Mouse (Mus musculus): ENCODE data around the gene H2-Ob. TPM values are rescaled to one million over a fixed set of nuclear protein-coding genes. Genes with fewer than 3 reads are reported as not detected.
A peak's percentile ranks its signal among the peaks of the same experiment; 100 is the strongest.

H2-Ob gene
- polyA plus RNA-seq, 1 experiment from 2014 or later, result 0.33 TPM

- Histone ChIP-seq H3K9me3 (ENCODE audit: control insufficient read depth, low read length) (no peaks in the 10 kb centered on the region), H3K27me3 (replicated peaks; ENCODE audit: control insufficient read depth, insufficient read depth, low read length) (peaks cover 27% of the 10 kb centered on the region), H3K4me3 (ENCODE audit: low read length) (no peak overlapping the region), H3K4me1 (ENCODE audit: control insufficient read depth, insufficient read depth, low read depth, low read length) (peaks cover 5% of the 10 kb centered on the region), H3K4me2 (ENCODE audit: low read length) (no peak overlapping the region; the same call in 1 of the 2 replicates), H3K9ac (ENCODE audit: low read depth, low read length) (0 out of 2 replicates have a peak overlapping the region, but pooled peaks have one; percentile 13), H3K36me3 (ENCODE audit: control insufficient read depth, insufficient read depth, low read length) (no peaks in the 10 kb centered on the region), H3K27ac (ENCODE audit: low read depth, low read length) (no peak overlapping the region)
- WGBS, result 22% methylated on average over 9 of the region's 9 CpGs
- ATAC-seq, result no peak
Observed at GRCm38 (mm10) chr17:34205746-34206176, 32.9 kb upstream of the H2-Ob start.

- no peak for ATAC-seq
Observed at GRCm38 (mm10) chr17:34206731-34207130, 32.0 kb upstream of the H2-Ob start.

GRCm38 (mm10) chr17:34207456-34207855 lies 31.2 kb upstream of the H2-Ob start:
- H3K27ac ChIP-seq (ENCODE audit: low read depth, low read length), result no peak overlapping the region
- H3K36me3 ChIP-seq (ENCODE audit: control insufficient read depth, insufficient read depth, low read length), result no peaks in the 10 kb centered on the region
- peaks cover 33% of the 10 kb centered on the region for H3K27me3 ChIP-seq (replicated peaks; ENCODE audit: control insufficient read depth, insufficient read depth, low read length)
- H3K4me2 ChIP-seq (ENCODE audit: low read length), result no peak overlapping the region
- peaks cover 5% of the 10 kb centered on the region for H3K4me1 ChIP-seq (ENCODE audit: control insufficient read depth, insufficient read depth, low read depth, low read length)
- H3K9ac ChIP-seq (ENCODE audit: low read depth, low read length), result no peak overlapping the region
- ATAC-seq, result no peak
- no peaks in the 10 kb centered on the region for H3K9me3 ChIP-seq (ENCODE audit: control insufficient read depth, low read length)
- 60% methylated on average over 3 of the region's 3 CpGs for WGBS
- no peak overlapping the region for H3K4me3 ChIP-seq (ENCODE audit: low read length)

More at GRCm38 (mm10) chr17:34206731-34207130, 32.0 kb upstream of the H2-Ob start:
- H3K36me3 ChIP-seq (ENCODE audit: control insufficient read depth, insufficient read depth, low read length), result no peaks in the 10 kb centered on the region
- H3K27ac ChIP-seq (ENCODE audit: low read depth, low read length), result no peak overlapping the region
- no peak overlapping the region for H3K4me2 ChIP-seq (ENCODE audit: low read length)
- no peak overlapping the region for H3K9ac ChIP-seq (ENCODE audit: low read depth, low read length)
- H3K9me3 ChIP-seq (ENCODE audit: control insufficient read depth, low read length), result no peaks in the 10 kb centered on the region
- H3K4me3 ChIP-seq (ENCODE audit: low read length), result no peak overlapping the region
- peaks cover 5% of the 10 kb centered on the region for H3K4me1 ChIP-seq (ENCODE audit: control insufficient read depth, insufficient read depth, low read depth, low read length)
- WGBS, result 86% methylated on average over 5 of the region's 5 CpGs
- H3K27me3 ChIP-seq (replicated peaks; ENCODE audit: control insufficient read depth, insufficient read depth, low read length), result peaks cover 30% of the 10 kb centered on the region

- no peak overlapping the region for H3K9ac ChIP-seq (ENCODE audit: low read depth, low read length)
- ATAC-seq, result no peak
- H3K36me3 ChIP-seq (ENCODE audit: control insufficient read depth, insufficient read depth, low read length), result no peaks in the 10 kb centered on the region
- no peak overlapping the region for H3K4me3 ChIP-seq (ENCODE audit: low read length)
- no peak overlapping the region for H3K4me2 ChIP-seq (ENCODE audit: low read length)
- no peaks in the 10 kb centered on the region for H3K9me3 ChIP-seq (ENCODE audit: control insufficient read depth, low read length)
- peaks cover 5% of the 10 kb centered on the region for H3K4me1 ChIP-seq (ENCODE audit: control insufficient read depth, insufficient read depth, low read depth, low read length)
- peaks cover 35% of the 10 kb centered on the region for H3K27me3 ChIP-seq (replicated peaks; ENCODE audit: control insufficient read depth, insufficient read depth, low read length)
- WGBS, result 95% methylated on average over 9 of the region's 9 CpGs
- H3K27ac ChIP-seq (ENCODE audit: low read depth, low read length), result no peak overlapping the region
Observed at GRCm38 (mm10) chr17:34207866-34208265, 30.8 kb upstream of the H2-Ob start.

GRCm38 (mm10) chr17:34208421-34208820 lies 30.3 kb upstream of the H2-Ob start:
- ATAC-seq, result no peak
- H3K36me3 ChIP-seq (ENCODE audit: control insufficient read depth, insufficient read depth, low read length), result no peaks in the 10 kb centered on the region
- H3K27me3 ChIP-seq (replicated peaks; ENCODE audit: control insufficient read depth, insufficient read depth, low read length), result peaks cover 35% of the 10 kb centered on the region
- H3K9ac ChIP-seq (ENCODE audit: low read depth, low read length), result no peak overlapping the region
- no peak overlapping the region for H3K4me2 ChIP-seq (ENCODE audit: low read length)
- 27% methylated on average over 10 of the region's 10 CpGs for WGBS
- H3K4me1 ChIP-seq (ENCODE audit: control insufficient read depth, insufficient read depth, low read depth, low read length), result peaks cover 5% of the 10 kb centered on the region
- no peak overlapping the region for H3K27ac ChIP-seq (ENCODE audit: low read depth, low read length)
- H3K9me3 ChIP-seq (ENCODE audit: control insufficient read depth, low read length), result no peaks in the 10 kb centered on the region
- H3K4me3 ChIP-seq (ENCODE audit: low read length), result no peak overlapping the region

- Histone ChIP-seq H3K9ac (ENCODE audit: low read depth, low read length) (no peak overlapping the region), H3K9me3 (ENCODE audit: control insufficient read depth, low read length) (no peaks in the 10 kb centered on the region), H3K4me3 (ENCODE audit: low read length) (no peak overlapping the region), H3K27me3 (replicated peaks; ENCODE audit: control insufficient read depth, insufficient read depth, low read length) (peaks cover 33% of the 10 kb centered on the region), H3K36me3 (ENCODE audit: control insufficient read depth, insufficient read depth, low read length) (no peaks in the 10 kb centered on the region), H3K4me2 (ENCODE audit: low read length) (no peak overlapping the region), H3K27ac (ENCODE audit: low read depth, low read length) (no peak overlapping the region), H3K4me1 (ENCODE audit: control insufficient read depth, insufficient read depth, low read depth, low read length) (peaks cover 4% of the 10 kb centered on the region)
- WGBS, result 52% methylated on average over 3 of the region's 3 CpGs
- ATAC-seq, result no peak
Observed at GRCm38 (mm10) chr17:34209680-34210079, 29.0 kb upstream of the H2-Ob start.

- H3K36me3 ChIP-seq (ENCODE audit: control insufficient read depth, insufficient read depth, low read length), result no peaks in the 10 kb centered on the region
- no peak overlapping the region for H3K4me2 ChIP-seq (ENCODE audit: low read length)
- no peak overlapping the region for H3K4me3 ChIP-seq (ENCODE audit: low read length)
- no peaks in the 10 kb centered on the region for H3K4me1 ChIP-seq (ENCODE audit: control insufficient read depth, insufficient read depth, low read depth, low read length)
- ATAC-seq, result no peak
- H3K9ac ChIP-seq (ENCODE audit: low read depth, low read length), result no peak overlapping the region
- H3K27me3 ChIP-seq (replicated peaks; ENCODE audit: control insufficient read depth, insufficient read depth, low read length), result peaks cover 28% of the 10 kb centered on the region
- H3K27ac ChIP-seq (ENCODE audit: low read depth, low read length), result no peak overlapping the region
- no peaks in the 10 kb centered on the region for H3K9me3 ChIP-seq (ENCODE audit: control insufficient read depth, low read length)
- 70% methylated on average over 3 of the region's 3 CpGs for WGBS
Observed at GRCm38 (mm10) chr17:34210599-34210998, 28.1 kb upstream of the H2-Ob start.

GRCm38 (mm10) chr17:34211746-34212365 lies 26.8 kb upstream of the H2-Ob start:
- WGBS, result 20% methylated on average over 23 of the region's 23 CpGs
- no peak overlapping the region for H3K27ac ChIP-seq (ENCODE audit: low read depth, low read length)
- H3K9ac ChIP-seq (ENCODE audit: low read depth, low read length), result 0 out of 2 replicates have a peak overlapping the region, but pooled peaks have one; percentile 6
- ATAC-seq, result no peak
- H3K27me3 ChIP-seq (replicated peaks; ENCODE audit: control insufficient read depth, insufficient read depth, low read length), result peaks cover 23% of the 10 kb centered on the region
- H3K9me3 ChIP-seq (ENCODE audit: control insufficient read depth, low read length), result no peaks in the 10 kb centered on the region
- H3K4me2 ChIP-seq (ENCODE audit: low read length), result peak overlapping the region; percentile 24; the same call in 1 of the 2 replicates
- no peaks in the 10 kb centered on the region for H3K4me1 ChIP-seq (ENCODE audit: control insufficient read depth, insufficient read depth, low read depth, low read length)
- no peaks in the 10 kb centered on the region for H3K36me3 ChIP-seq (ENCODE audit: control insufficient read depth, insufficient read depth, low read length)
- H3K4me3 ChIP-seq (ENCODE audit: low read length), result no peak overlapping the region

GRCm38 (mm10) chr17:34213936-34214335 lies 24.8 kb upstream of the H2-Ob start:
- ATAC-seq, result no peak
- Histone ChIP-seq H3K27ac (ENCODE audit: low read depth, low read length) (no peak overlapping the region), H3K36me3 (ENCODE audit: control insufficient read depth, insufficient read depth, low read length) (no peaks in the 10 kb centered on the region), H3K27me3 (replicated peaks; ENCODE audit: control insufficient read depth, insufficient read depth, low read length) (peaks cover 18% of the 10 kb centered on the region), H3K9me3 (ENCODE audit: control insufficient read depth, low read length) (no peaks in the 10 kb centered on the region), H3K4me2 (ENCODE audit: low read length) (peak overlapping the region; percentile 42), H3K4me1 (ENCODE audit: control insufficient read depth, insufficient read depth, low read depth, low read length) (no peaks in the 10 kb centered on the region; the same call in 1 of the 2 replicates), H3K9ac (ENCODE audit: low read depth, low read length) (no peak overlapping the region; the same call in 1 of the 2 replicates), H3K4me3 (ENCODE audit: low read length) (peak overlapping the region; percentile 8; the same call in 1 of the 2 replicates)
- WGBS, result 47% methylated on average over 21 of the region's 21 CpGs
